Mouse (Mus musculus) limb, embryonic 14.5 days (tissue): ENCODE results near the gene Gm4779. TPM values are rescaled to one million over a fixed set of nuclear protein-coding genes. Genes with fewer than 3 reads are reported as not detected.

Experiments
- ATAC-seq: fragments of 200-750 bp; cut with Nextera tagmentation; 2 replicates; pipeline ENCODE4 v1.8.0; 2017; ENCODE audit warnings: low read depth, moderate number of reproducible peaks, moderate TSS enrichment; ENCODE audit not compliant: low FRiP score
- DNase-seq: peaks from one replicate; pipeline ENCODE4 v3.0.0-alpha.2; 2015; ENCODE audit warnings: low spot score
- H3K27ac ChIP-seq: fragments of 300-500 bp; sonication (generic); replicated peaks from 2 replicates; pipeline ENCODE4 v1.5.1; 2014; ENCODE audit warnings: low read depth, mild to moderate bottlenecking, low read length, moderate library complexity, mixed read lengths
- H3K27me3 ChIP-seq: fragments of 300-500 bp; sonication (generic); 2 replicates; pipeline ENCODE4 v1.6.1; 2014; ENCODE audit warnings: low read length, mixed read lengths; ENCODE audit not compliant: control insufficient read depth, insufficient read depth
- H3K36me3 ChIP-seq: fragments of 300-500 bp; sonication (generic); 2 replicates; pipeline ENCODE4 v1.6.1; 2014; ENCODE audit warnings: mild to moderate bottlenecking, low read length, moderate library complexity, mixed read lengths; ENCODE audit not compliant: control insufficient read depth, insufficient read depth
- H3K4me1 ChIP-seq: fragments of 300-500 bp; sonication (generic); 2 replicates; pipeline ENCODE4 v1.6.1; 2014; ENCODE audit warnings: antibody characterized with exemption, low read length, mixed read lengths; ENCODE audit not compliant: control insufficient read depth, insufficient read depth
- H3K4me2 ChIP-seq: fragments of 300-500 bp; sonication (generic); replicated peaks from 2 replicates; pipeline ENCODE4 v1.6.1; 2014; ENCODE audit warnings: low read depth, mild to moderate bottlenecking, low read length, moderate library complexity; ENCODE audit not compliant: severe bottlenecking
- H3K4me3 ChIP-seq: fragments of 300-500 bp; sonication (generic); replicated peaks from 2 replicates; pipeline ENCODE4 v1.5.1; 2014; ENCODE audit warnings: low read length
- H3K9ac ChIP-seq: fragments of 300-500 bp; sonication (generic); 2 replicates; pipeline ENCODE4 v1.6.1; 2014; ENCODE audit warnings: mild to moderate bottlenecking, low read depth, low read length, moderate library complexity; ENCODE audit not compliant: severe bottlenecking
- H3K9me3 ChIP-seq: fragments of 300-500 bp; sonication (generic); 2 replicates; pipeline ENCODE4 v1.6.1; 2016; ENCODE audit warnings: low read length; ENCODE audit not compliant: control insufficient read depth
- POLR2A ChIP-seq: fragments of 200-500 bp; IDR thresholded peaks from 2 replicates; pipeline ENCODE4 v1.8.0; 2012; ENCODE audit warnings: inconsistent platforms, mild to moderate bottlenecking, moderate library complexity, borderline replicate concordance; ENCODE audit not compliant: insufficient read depth, insufficient read length; ENCODE audit errors: extremely low read depth
- WGBS: fragments of 180-500 bp; shearing (Covaris S2); extraction: QIAGEN DNeasy Blood & Tissue Kit; methylation state at CpG from one replicate; pipeline ENCODE4 v1.1.7; 2014; 5-methylcytosine and 5-hydroxymethylcytosine counted together
- polyA plus RNA-seq, 2 experiments: library from polyadenylated mRNA; depleted of rRNA in 1 of 2; stranded (reverse) in 1 of 2; unstranded in 1 of 2; fragments of >200 nt; fragmentation: Nextera tagmentation in 1 of 2; extraction: Ambion mirVana in 1 of 2; gene quantifications; 2 replicates each; pipeline versions ENCODE4 v1.2.1 to v1.2.3; 2012 to 2014

Gene Gm4779
- polyA plus RNA-seq, 2 experiments, result 0.19 to 0.29 TPM

GRCm38 (mm10) chrX:101754478-101754877 is 39.7 kb downstream of the Gm4779 start:
- no peaks in the 10 kb centered on the region for H3K9me3 ChIP-seq
- no peak overlapping the region for H3K4me3 ChIP-seq
- no peak for ATAC-seq
- 50% methylated on average over 4 of the region's 5 CpGs for WGBS
- no peaks in the 10 kb centered on the region for H3K4me1 ChIP-seq
- no peak overlapping the region for H3K9ac ChIP-seq
- no peak for TF ChIP-seq POLR2A
- H3K27me3 ChIP-seq, result no peaks in the 10 kb centered on the region
- DNase-seq, result no peak
- H3K27ac ChIP-seq, result no peak overlapping the region
- no peak overlapping the region for H3K4me2 ChIP-seq
- no peaks in the 10 kb centered on the region for H3K36me3 ChIP-seq

GRCm38 (mm10) chrX:101750144-101750543 is 44.1 kb downstream of the Gm4779 start:
- no peak for ATAC-seq
- Histone ChIP-seq H3K9me3 (no peaks in the 10 kb centered on the region), H3K36me3 (no peaks in the 10 kb centered on the region), H3K9ac (no peak overlapping the region), H3K4me3 (no peak overlapping the region), H3K4me2 (no peak overlapping the region), H3K27ac (no peak overlapping the region), H3K27me3 (no peaks in the 10 kb centered on the region), H3K4me1 (no peaks in the 10 kb centered on the region)
- WGBS, result 73% methylated on average over 4 of the region's 4 CpGs
- no peak for TF ChIP-seq POLR2A
- DNase-seq, result no peak

- no peaks in the 10 kb centered on the region for H3K4me1 ChIP-seq
- H3K9me3 ChIP-seq, result no peaks in the 10 kb centered on the region
- H3K4me2 ChIP-seq, result no peak overlapping the region
- ATAC-seq, result no peak
- H3K4me3 ChIP-seq, result no peak overlapping the region
- no peak for DNase-seq
- H3K27me3 ChIP-seq, result no peaks in the 10 kb centered on the region; the same call in 1 of the 2 replicates
- whole genome bisulfite sequencing, result 73% methylated on average over 2 of the region's 2 CpGs
- no peaks in the 10 kb centered on the region for H3K36me3 ChIP-seq
- TF ChIP-seq POLR2A, result no peak
- H3K27ac ChIP-seq, result no peak overlapping the region
- no peak overlapping the region for H3K9ac ChIP-seq
Measured at GRCm38 (mm10) chrX:101741064-101741433, 53.2 kb downstream of the Gm4779 start.

- Histone ChIP-seq H3K9ac (no peak overlapping the region), H3K4me2 (no peak overlapping the region), H3K27ac (no peak overlapping the region), H3K4me3 (no peak overlapping the region), H3K36me3 (no peaks in the 10 kb centered on the region), H3K4me1 (no peaks in the 10 kb centered on the region), H3K9me3 (no peaks in the 10 kb centered on the region), H3K27me3 (no peaks in the 10 kb centered on the region; the same call in 1 of the 2 replicates)
- DNase-seq (no peak), ATAC-seq (no peak)
- WGBS, result 50% methylated on average over 6 of the region's 6 CpGs
- no peak for TF ChIP-seq POLR2A
Measured at GRCm38 (mm10) chrX:101740335-101741063, 53.7 kb downstream of the Gm4779 start.

Other genes starting within 250 kb of the Gm4779 start
- 354 and 370 TPM in 2 replicates for gene Ogt, start 154.4 kb downstream of the Gm4779 start, polyA plus RNA-seq (2012; rRNA removed)
- gene Ogt, start 154.4 kb downstream of the Gm4779 start, polyA plus RNA-seq (2014; fragmentation: Nextera tagmentation; extraction: Ambion mirVana), result 207 and 220 TPM in 2 replicates
- gene Cxcr3, start 60.2 kb downstream of the Gm4779 start, polyA plus RNA-seq (2012; rRNA removed), result 0.33 and 0.36 TPM in 2 replicates
- gene Cxcr3, start 60.2 kb downstream of the Gm4779 start, polyA plus RNA-seq (2014; fragmentation: Nextera tagmentation; extraction: Ambion mirVana), result 0.15 and 0.62 TPM in 2 replicates
- 0.08 and 0.15 TPM in 2 replicates for gene 8030474K03Rik, start 233 bp upstream of the Gm4779 start, polyA plus RNA-seq (2012; rRNA removed)
- 0.11 TPM in 1 of 2 replicates, not detected in the other for gene 8030474K03Rik, start 233 bp upstream of the Gm4779 start, polyA plus RNA-seq (2014; fragmentation: Nextera tagmentation; extraction: Ambion mirVana)
- gene Nhsl2, start 55.0 kb upstream of the Gm4779 start, polyA plus RNA-seq (2012; rRNA removed), result 6.6 and 7.6 TPM in 2 replicates
- gene Nhsl2, start 55.0 kb upstream of the Gm4779 start, polyA plus RNA-seq (2014; fragmentation: Nextera tagmentation; extraction: Ambion mirVana), result 13.5 and 16.0 TPM in 2 replicates